Mouse (Mus musculus) spleen, postnatal 36 days (tissue): ENCODE data around the gene B230217C12Rik.
"Not testable (repeated sequence)": the region's sequence is repeated elsewhere in the genome, so short reads cannot be mapped to it uniquely, and the experiment has no call there.

Source experiments
- DNase-seq, 2 experiments: peaks; one replicate each; pipeline ENCODE4 v3.0.0; 2022; ENCODE audit warnings: low spot score in 2 of 2, mixed read lengths in 1 of 2

B230217C12Rik gene

GRCm38 (mm10) chr11:97825971-97826370, 14.6 kb upstream of the B230217C12Rik start:
- DNase-seq: no peak

DNA sequence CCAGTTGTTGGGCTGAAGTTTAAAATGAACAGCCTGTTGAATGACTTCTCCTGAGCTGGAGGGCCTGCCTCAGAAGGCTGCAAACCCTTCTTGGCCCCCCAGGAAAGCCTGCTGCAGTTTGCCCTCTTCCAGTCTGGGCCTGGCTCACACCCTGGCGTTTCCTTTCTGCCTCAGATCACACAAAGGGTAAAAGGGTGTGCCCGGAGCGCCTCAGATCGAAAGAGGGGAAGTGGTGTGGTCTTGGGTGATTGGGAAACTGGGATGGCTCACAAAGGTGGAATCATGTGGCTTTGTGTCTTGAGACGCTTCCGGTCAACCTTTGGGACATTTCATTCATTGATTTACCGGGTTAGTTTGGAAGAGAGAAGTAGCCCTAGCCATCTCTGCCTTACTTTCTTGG, 14.2 kb upstream of the B230217C12Rik start:
- peak in 1 of 2 experiments; percentile 40 for DNase-seq

DNA sequence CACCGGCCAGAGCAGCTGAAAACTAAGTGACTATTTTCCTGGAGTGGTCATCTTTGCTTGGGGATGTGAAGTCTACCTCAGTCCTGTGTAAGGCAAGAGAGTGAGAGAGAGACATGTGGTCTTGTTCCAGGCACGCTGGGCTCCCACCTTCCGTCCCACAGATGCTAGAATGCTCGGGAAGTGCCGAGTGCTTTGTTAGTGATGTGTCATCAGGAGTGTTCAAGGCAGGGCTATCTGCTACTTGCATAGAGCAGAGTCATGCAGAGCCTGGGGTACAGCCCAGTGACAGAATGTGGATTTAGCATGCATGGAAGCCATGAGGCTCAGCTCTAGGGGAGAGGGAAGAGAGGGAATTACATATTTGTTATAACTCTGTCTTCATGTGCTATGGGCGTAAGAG, 12.9 kb upstream of the B230217C12Rik start:
- DNase-seq: no peak

DNA sequence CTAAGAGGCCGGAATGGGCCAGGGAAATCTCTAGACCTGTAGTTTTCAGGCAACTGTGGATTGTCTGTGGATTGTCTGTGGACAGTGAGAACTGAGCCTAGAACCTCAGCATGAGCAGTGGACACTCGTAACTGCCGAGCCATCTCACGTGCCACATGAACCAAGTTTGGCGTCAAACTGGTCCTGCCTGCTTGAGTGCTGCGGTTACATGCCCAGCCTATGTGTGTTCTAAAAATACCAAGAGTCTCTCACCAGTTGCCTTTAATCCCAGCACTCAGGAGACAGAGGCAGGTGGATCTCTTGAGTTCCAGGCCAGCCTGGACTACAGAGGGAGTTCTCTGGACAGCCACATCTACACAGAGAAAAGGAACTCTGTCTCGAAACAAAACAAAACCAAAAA, 11.2 kb upstream of the B230217C12Rik start:
- no peak for DNase-seq

DNA sequence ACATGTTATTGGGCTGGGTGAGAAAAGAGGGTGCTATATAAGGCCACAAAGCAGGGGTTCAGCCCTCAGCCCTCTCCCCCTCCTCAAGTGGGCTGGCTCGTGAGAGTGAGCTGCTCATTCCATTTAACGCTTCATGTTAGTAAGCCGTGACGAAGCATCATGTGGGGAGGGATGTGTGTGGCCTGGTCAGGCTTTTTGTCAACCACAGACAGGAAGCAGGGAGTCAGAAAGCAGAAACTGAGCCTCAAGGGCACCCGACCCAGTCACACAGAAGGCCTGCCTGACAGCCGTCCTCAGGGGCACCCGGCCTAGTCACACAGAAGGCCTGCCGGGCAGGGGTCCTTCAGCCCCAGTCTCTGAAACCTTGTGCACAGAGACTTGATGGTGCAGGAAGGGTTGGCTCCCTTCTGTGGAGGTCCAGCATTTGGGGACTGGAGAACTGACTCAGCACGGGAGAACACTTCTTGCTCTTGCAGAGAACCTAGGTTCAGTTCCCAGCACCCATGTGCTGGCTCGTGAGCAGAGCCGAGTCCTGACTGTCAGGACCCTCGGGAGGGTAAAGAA, 10.6 kb upstream of the B230217C12Rik start:
- peak; percentile 78 to 79 for DNase-seq

DNA sequence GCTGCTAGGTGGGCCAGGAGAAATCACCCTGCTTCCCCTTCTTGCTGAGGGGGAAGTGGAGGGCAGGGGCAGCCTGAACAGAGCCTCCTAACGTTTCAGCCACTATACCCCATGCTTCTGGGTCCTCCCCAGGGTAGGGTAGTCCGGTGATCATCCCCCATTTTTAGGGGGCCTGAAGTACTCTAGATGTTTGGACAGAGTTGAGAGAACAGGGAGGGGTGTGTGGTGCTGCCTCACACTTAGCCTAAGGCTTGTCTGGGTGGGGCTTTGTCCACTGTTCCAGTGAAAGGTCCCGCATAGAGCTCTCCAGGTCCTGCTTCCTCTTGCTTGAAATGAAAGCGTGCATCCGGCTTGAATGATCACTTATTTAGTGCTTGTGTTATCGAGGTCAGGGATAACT, 10.1 kb upstream of the B230217C12Rik start:
- no peak for DNase-seq

- DNase-seq: no peak
Measured at GRCm38 (mm10) chr11:97832001-97832400, 8.6 kb upstream of the B230217C12Rik start.

- no peak for DNase-seq
Measured at GRCm38 (mm10) chr11:97833352-97833751, 7.2 kb upstream of the B230217C12Rik start.

DNA sequence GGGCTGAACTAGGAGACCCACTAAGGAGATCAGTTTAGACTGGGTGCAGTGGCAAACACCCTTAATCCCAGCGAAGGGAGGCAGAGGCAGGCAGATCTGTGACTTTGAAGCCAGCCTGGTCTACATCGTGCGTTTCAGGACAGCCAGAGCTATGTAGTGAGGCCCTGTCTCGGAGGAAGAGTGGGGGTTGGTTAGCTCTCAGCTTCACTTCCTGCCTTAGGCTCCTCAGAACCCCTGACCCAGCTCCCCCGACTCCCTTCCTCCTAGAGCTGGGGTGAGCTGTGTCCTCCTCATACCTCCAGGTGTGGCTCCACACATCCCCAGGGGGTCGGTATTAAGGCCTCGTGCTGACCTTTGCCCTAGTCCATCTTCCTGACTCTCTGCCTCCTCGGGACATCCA, 4.0 kb upstream of the B230217C12Rik start:
- no peak for DNase-seq

DNA sequence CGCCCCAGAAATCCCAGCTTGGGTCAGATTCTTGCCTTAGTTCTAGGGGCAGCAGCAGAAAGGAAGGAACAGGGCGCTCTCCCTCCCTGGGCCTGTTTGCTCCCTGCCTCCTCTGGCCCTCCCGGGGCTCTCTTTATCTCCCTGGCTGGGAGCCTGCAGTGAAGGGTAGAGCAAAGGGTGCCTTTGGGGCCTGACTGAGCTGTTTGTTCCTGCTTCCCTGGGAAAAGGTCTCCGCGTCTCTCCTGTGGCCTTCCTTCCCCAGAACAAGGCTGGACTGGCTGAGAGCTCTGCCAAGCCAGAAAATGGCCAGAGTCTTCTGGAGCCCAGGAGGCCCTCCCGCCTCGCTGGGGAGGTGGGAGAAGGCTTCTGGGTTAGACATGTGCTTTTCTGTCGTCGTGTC, 3.5 kb upstream of the B230217C12Rik start:
- not testable (repeated sequence) for DNase-seq

- DNase-seq: peak in 1 of 2 experiments; percentile 1
Measured at GRCm38 (mm10) chr11:97837641-97838149, 2.9 kb upstream of the B230217C12Rik start.

GRCm38 (mm10) chr11:97838779-97839440, 1.7 kb upstream of the B230217C12Rik start:
- peak in 1 of 2 experiments; percentile 1 for DNase-seq

GRCm38 (mm10) chr11:97839441-97840134, 992 bp upstream of the B230217C12Rik start:
- DNase-seq: no peak

- no peak for DNase-seq
Measured at GRCm38 (mm10) chr11:97840135-97840490, 467 bp upstream of the B230217C12Rik start.

DNA sequence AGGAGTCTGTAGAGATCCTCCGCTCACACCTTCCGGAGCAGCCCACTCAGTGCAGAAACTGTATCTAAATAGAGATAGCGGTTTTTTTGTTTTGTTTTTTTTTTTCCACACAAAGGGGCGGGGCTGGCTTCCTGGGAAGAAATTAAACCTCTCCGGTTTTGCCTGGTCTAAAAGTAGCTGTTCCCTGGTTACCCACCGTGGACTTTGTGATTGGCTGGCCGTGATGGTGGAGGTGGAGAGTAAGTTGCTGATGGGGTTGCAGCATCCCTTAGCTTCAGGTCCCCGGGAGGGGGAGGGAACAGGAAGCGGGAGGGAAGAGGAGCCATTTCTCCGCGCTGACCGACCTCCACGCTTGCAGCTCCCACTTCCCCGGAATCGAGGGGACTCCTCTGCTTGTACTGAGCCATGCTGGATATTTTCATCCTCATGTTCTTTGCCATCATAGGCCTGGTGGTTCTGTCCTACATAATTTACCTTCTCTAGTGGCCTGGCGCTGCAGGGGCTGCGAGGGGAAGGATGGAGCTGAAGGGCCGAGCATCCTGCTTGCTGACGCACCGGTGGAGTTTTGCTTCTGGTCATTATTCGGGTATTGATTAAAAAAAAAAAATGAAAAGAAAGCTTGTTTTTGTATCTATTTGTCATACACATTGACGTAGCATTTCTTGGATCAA, 546 bp downstream of the B230217C12Rik start:
- peak in 1 of 2 experiments; percentile 31 for DNase-seq

DNA sequence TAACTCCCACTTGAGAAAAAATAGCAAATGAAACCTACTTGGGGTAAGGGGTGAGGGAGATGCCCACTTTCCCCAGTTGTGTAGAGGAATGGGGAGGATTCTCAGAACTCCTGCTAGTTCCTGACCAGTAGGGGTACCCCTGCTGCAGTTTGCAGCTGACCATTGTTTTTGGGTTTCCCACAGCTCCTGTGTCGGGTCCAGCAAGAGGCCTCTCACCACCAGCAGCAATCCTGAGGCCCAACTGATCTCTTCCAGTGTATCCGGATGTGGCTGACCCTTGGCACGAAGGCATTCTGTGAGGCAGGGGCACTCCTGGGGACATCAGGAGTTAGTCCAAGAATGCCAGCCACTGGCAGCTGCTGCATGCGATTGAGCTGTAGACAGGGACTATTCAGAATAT, 1.4 kb downstream of the B230217C12Rik start:
- DNase-seq: no peak

- DNase-seq: no peak
Measured at GRCm38 (mm10) chr11:97850367-97850766, 9.8 kb downstream of the B230217C12Rik start.

- no peak for DNase-seq
Measured at GRCm38 (mm10) chr11:97851601-97852000, 11.0 kb downstream of the B230217C12Rik start.

- DNase-seq: no peak
Measured at GRCm38 (mm10) chr11:97855473-97855872, 14.9 kb downstream of the B230217C12Rik start.

DNA sequence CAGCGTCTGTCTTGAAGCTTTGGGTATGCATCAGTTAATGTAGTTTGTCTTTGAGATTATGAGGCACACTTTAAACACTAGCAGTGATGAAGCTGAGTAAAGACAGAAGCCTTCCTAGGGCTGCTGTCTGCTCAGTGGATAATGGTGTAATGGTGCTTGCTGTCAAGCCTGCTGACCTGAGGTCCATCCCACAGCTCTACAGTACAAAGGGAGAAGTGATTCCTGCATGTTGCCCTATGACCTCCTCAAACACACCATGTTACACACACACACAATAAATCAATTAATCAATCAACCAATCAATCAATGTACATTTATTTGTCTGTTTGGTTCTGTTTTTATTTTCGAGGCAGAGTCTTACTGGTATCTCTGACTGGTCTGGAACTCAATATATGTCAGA, 21.6 kb downstream of the B230217C12Rik start:
- DNase-seq: no peak

DNA sequence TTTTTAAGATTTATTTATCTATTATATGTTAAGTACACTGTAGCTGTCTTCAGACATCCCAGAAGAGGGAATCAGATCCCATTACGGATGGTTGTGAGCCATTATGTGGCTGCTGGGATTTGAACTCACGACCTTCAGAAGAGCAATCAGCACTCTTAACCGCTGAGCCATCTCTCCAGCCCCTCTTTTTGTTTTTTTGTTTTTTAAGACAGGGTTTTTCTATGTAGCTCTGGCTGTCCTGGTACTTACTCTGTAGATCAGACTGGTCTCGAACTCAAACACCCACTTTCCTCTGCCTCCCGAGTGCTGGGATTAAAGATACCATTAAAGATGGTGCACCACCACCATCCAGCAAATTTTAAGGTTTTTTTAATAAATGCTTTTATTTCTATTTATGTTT, 24.8 kb downstream of the B230217C12Rik start:
- no peak for DNase-seq
